Mouse (Mus musculus) retina, postnatal 1 day (tissue): Measurements from ENCODE around the gene Olfr135.

ENCODE experiments used
- DNase-seq: peaks from one replicate; pipeline ENCODE4 v3.0.0-alpha.2; 2012

The Olfr135 gene

DNA sequence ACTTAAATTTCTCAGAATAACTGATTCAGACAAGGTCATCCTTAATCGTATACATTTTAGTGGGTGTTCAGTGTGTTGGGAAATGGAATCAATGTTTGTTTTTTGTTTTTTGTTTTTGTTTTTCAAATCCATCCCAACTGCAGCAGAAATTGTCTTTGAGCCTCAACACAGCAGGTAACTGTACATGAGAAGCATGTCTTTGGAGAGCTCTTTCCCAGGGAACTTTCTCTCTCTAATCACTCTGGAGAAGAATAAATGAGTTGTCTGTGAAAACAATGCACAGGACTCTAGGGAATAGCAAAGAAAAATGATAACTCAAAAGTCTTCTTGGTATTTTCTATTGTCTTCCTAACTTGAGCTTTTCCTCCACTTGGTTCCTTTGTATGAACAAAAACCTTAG is at the start of gene Olfr135:
Gene Olfr135, plus strand, starts transcription at position 301 of the 400 bp plus-strand sequence.
- no peak for DNase-seq

DNA sequence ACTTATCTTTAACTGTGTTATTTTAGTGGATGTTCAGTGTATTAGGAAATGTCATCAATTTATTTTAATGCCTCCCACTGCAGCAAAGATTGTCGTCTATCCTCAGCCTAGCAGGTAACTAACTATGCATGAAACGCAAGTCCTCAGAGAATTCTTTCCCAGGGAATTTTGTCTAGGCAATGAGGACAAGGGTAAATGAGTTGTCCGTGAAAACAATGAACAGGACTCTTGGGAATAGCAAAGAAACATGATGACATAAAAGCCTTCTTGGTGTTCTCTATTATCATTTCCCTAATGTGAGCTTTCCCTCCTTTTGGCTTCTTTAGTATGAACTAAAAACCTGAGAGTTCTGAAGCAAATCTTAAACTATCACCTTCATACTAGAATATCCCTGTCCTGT is 33.0 kb upstream of the Olfr135 start, which contains the start of gene Olfr134:
Gene Olfr134, plus strand, starts transcription at position 301 of the 400 bp plus-strand sequence.
- no peak for DNase-seq
